In genomic region chr7:126481699-126482098, GRCm38 (mm10) we compare ENCODE assay signal across 8 mouse cellular contexts. TPM values are rescaled to one million over a fixed set of nuclear protein-coding genes. Genes with fewer than 3 reads are reported as not detected.
DNase-seq lines count a peak whose midpoint lies in the region; ATAC-seq and TF ChIP-seq lines count a peak whose summit lies in the region.
"Had no signal": no experiment of that assay in that cellular context is flagged by ENCODE, and none has a peak within 500 bp of the region (broad histone marks: within the 10 kb centered on the region; RNA-seq: fewer than 3 reads in every experiment).

No protein-coding gene starts in this region.

- H3K79me2 ChIP-seq in CH12.LX (replicated peaks; ENCODE audit: control insufficient read depth, extremely low read depth, insufficient read depth, poor library complexity, severe bottlenecking), result no peaks in the 10 kb centered on the region; the same call in 1 of the 2 replicates

- no peaks in the 10 kb centered on the region; the same call in 1 of the 2 replicates for H3K4me1 ChIP-seq in intestine, embryonic 14.5 days (replicated peaks; ENCODE audit: control insufficient read depth, insufficient read depth, low read length)
- peaks cover 4% of the 10 kb centered on the region; the same call in 1 of the 2 replicates for H3K4me1 ChIP-seq in intestine, embryonic 16.5 days (ENCODE audit: control insufficient read depth, insufficient read depth, low read length)
- H3K4me1 ChIP-seq in CH12.LX (ENCODE audit: control insufficient read depth in 1 of 2, insufficient read depth in 2 of 2), result peaks cover 0 to 13% of the 10 kb centered on the region in 2 experiments; a peak in 3 of 4 replicates

- DNase-seq in intestine, embryonic 14.5 days (ENCODE audit: low spot score), result no peak
- peak; percentile 38 for DNase-seq in CH12.LX (ENCODE audit: extremely low read depth)
- DNase-seq in R1 (ENCODE audit: low read depth, low spot score), result peak; percentile 45
- no peak for DNase-seq in right cerebral cortex, postnatal 25 days
- DNase-seq in heart, postnatal 25 days (ENCODE audit: low spot score), result no peak

- no peak overlapping the region for H3K27ac ChIP-seq in intestine, embryonic 14.5 days (ENCODE audit: low read depth)
- no peak overlapping the region for H3K27ac ChIP-seq in intestine, embryonic 16.5 days (ENCODE audit: low read length)
- no peak overlapping the region for H3K27ac ChIP-seq in CH12.LX (ENCODE audit: insufficient read depth, low read depth)

- dilution Hi-C loops in CH12.LX (cut with MboI; ENCODE audit: extremely low pct_ligation_motif_present, extremely low pct_unique_long_range_greater_than_20kb, low sequenced_read_pairs), result no loop called here

- TF ChIP-seq EP300 in CH12.LX (IDR thresholded peaks at IDR 0.05; ENCODE audit: low read length), result no peak

- H3K36me3 ChIP-seq in intestine, embryonic 14.5 days (ENCODE audit: control insufficient read depth, insufficient read depth, low read length), result no peaks in the 10 kb centered on the region
- H3K36me3 ChIP-seq in intestine, embryonic 16.5 days (ENCODE audit: control insufficient read depth, insufficient read depth, low read length), result no peaks in the 10 kb centered on the region
- peaks cover 0 to 2% of the 10 kb centered on the region in 2 experiments for H3K36me3 ChIP-seq in CH12.LX (replicated peaks in 1 of 2; ENCODE audit: control insufficient read depth in 1 of 2, insufficient read depth in 1 of 2, low read length in 1 of 2)
- H3K36me3 ChIP-seq: limb, embryonic 15.5 days had no signal

- peak overlapping the region; percentile 56; the same call in 1 of the 2 replicates for H3K4me2 ChIP-seq in intestine, embryonic 14.5 days (ENCODE audit: low read length)
- no peak overlapping the region for H3K4me2 ChIP-seq in intestine, embryonic 16.5 days (ENCODE audit: low read depth, low read length)
- no peak overlapping the region for H3K4me2 ChIP-seq in CH12.LX (ENCODE audit: insufficient read depth, low read depth, poor library complexity, severe bottlenecking)

- no peaks in the 10 kb centered on the region for H3K27me3 ChIP-seq in intestine, embryonic 14.5 days (replicated peaks; ENCODE audit: control insufficient read depth, insufficient read depth, low read length)
- no peaks in the 10 kb centered on the region for H3K27me3 ChIP-seq in intestine, embryonic 16.5 days (replicated peaks; ENCODE audit: control insufficient read depth, insufficient read depth, low read length)
- H3K27me3 ChIP-seq in CH12.LX (replicated peaks), result no peaks in the 10 kb centered on the region
- H3K27me3 ChIP-seq: limb, embryonic 15.5 days had no signal

- TF ChIP-seq RAD21 in CH12.LX (IDR thresholded peaks at IDR 0.05; ENCODE audit: low read depth, low read length), result peak; percentile 90

- in situ Hi-C loops in CH12.LX (cut with MboI; ENCODE audit: low pct_ligation_motif_present, low pct_unique_long_range_greater_than_20kb, low sequenced_read_pairs), result no loop called here

- TF ChIP-seq POLR2A in CH12.LX (IDR thresholded peaks at IDR 0.05; ENCODE audit: low read depth, low read length), result no peak

- intact Hi-C loops in heart, postnatal 25 days (cut with DNase I), result loop anchor here (5.0 kb wide), 1 partner anchor 221 kb away; no protein-coding TSS in a partner anchor

- H3K4me3 ChIP-seq in intestine, embryonic 14.5 days (ENCODE audit: low read depth, low read length), result no peak overlapping the region
- H3K4me3 ChIP-seq in intestine, embryonic 16.5 days (ENCODE audit: low read length), result no peak overlapping the region
- peak overlapping the region in 2 of 3 experiments; percentile 25 to 32 for H3K4me3 ChIP-seq in CH12.LX (replicated peaks in 1 of 3; ENCODE audit: low read depth in 2 of 3, low read length in 2 of 3, poor library complexity in 1 of 3)

- H3K9ac ChIP-seq in intestine, embryonic 14.5 days (ENCODE audit: low read length), result no peak overlapping the region
- H3K9ac ChIP-seq in intestine, embryonic 16.5 days (ENCODE audit: low read depth, low read length), result no peak overlapping the region
- H3K9ac ChIP-seq in CH12.LX (ENCODE audit: insufficient read depth, low read depth), result peak overlapping the region; percentile 42; the same call in 1 of the 2 replicates
- H3K9ac ChIP-seq: limb, embryonic 15.5 days had no signal

- no peak for ATAC-seq in intestine, embryonic 14.5 days (replicated peaks; ENCODE audit: low FRiP score, low TSS enrichment, low read depth)
- ATAC-seq in intestine, embryonic 16.5 days, result no peak
- ATAC-seq in megakaryocyte, adult 5-6 weeks (ENCODE audit: poor library complexity, severe bottlenecking), result peak; percentile 56; the same call in 1 of the 2 replicates

- no peaks in the 10 kb centered on the region for H3K9me3 ChIP-seq in intestine, embryonic 14.5 days (ENCODE audit: control insufficient read depth, low read length)
- H3K9me3 ChIP-seq in intestine, embryonic 16.5 days (ENCODE audit: control insufficient read depth, low read length), result peaks cover 5% of the 10 kb centered on the region; the same call in 1 of the 2 replicates
- peaks cover 3% of the 10 kb centered on the region for H3K9me3 ChIP-seq in CH12.LX (replicated peaks; ENCODE audit: low read length)
- H3K9me3 ChIP-seq: limb, embryonic 15.5 days had no signal

- peak; percentile 77 to 90 for TF ChIP-seq CTCF in CH12.LX (conservative IDR thresholded peaks at IDR 0.05 in 1 of 2, IDR thresholded peaks at IDR 0.05 in 1 of 2; ENCODE audit: low read depth in 2 of 2, low read length in 2 of 2)

- WGBS in intestine, embryonic 14.5 days, result 24% methylated on average over 5 of the region's 5 CpGs
- WGBS in intestine, embryonic 16.5 days, result 21% methylated on average over 5 of the region's 5 CpGs

TF ChIP-seq in CH12.LX, 34 proteins besides CTCF, POLR2A, EP300 and RAD21 (continues in another document):
- TF ChIP-seq MEF2A (IDR thresholded peaks at IDR 0.05; ENCODE audit: borderline replicate concordance, low read depth, low read length) (no peak), ZKSCAN1 (IDR thresholded peaks at IDR 0.05; ENCODE audit: borderline replicate concordance, low read depth, low read length) (no peak), NRF1 (IDR thresholded peaks at IDR 0.05; ENCODE audit: low read depth, low read length) (no peak), ZC3H11A (IDR thresholded peaks at IDR 0.05; ENCODE audit: low read depth, low read length) (peak; percentile 57; the same call in 1 of the 2 replicates), ETS1 (conservative IDR thresholded peaks at IDR 0.05; ENCODE audit: low read depth, low read length) (no peak), MYC (IDR thresholded peaks at IDR 0.05; ENCODE audit: low read depth, low read length) (no peak), NELFE (IDR thresholded peaks at IDR 0.05; ENCODE audit: low read depth, low read length) (no peak), GABPA (IDR thresholded peaks at IDR 0.05; ENCODE audit: insufficient replicate concordance, low read depth, low read length) (no peak), ZNF384 (IDR thresholded peaks at IDR 0.05; ENCODE audit: low read depth, low read length) (no peak), E2F4 (IDR thresholded peaks at IDR 0.05; ENCODE audit: insufficient replicate concordance, low read depth, low read length) (0 out of 2 replicates have a peak, but pooled peaks have one; percentile 51)

RNA-seq across cellular contexts. Expression of gene Tufm, which starts 5.5 kb away (rescaled TPM):
- 188 and 192 TPM in 2 replicates for polyA plus RNA-seq in intestine, embryonic 14.5 days (2014; fragmentation: Nextera tagmentation; extraction: Ambion mirVana)
- 229 and 244 TPM in 2 replicates for polyA plus RNA-seq in intestine, embryonic 16.5 days (2015; fragmentation: Nextera tagmentation; extraction: Ambion mirVana)
- total RNA-seq in CH12.LX (2012; rRNA removed) (156 and 183 TPM in 2 replicates), CH12.LX (2014; rRNA removed) (115 and 123 TPM in 2 replicates)
- 219 and 224 TPM in 2 replicates for polyA plus RNA-seq in CH12.LX (2012; ENCODE audit: insufficient read length, low read depth)
- total RNA-seq in megakaryocyte, adult 5-6 weeks (2015), result 40.2 and 44.3 TPM in 2 replicates
- 33.8 and 44.9 TPM in 2 replicates for total RNA-seq in megakaryocyte, adult 5-6 weeks (2017)
- total RNA-seq in heart, postnatal 25 days (2021), result 100 to 1,000 TPM; 326 to 329 TPM

RNA-seq across cellular contexts. Expression of gene Sh2b1, which starts 6.5 kb away (rescaled TPM):
- polyA plus RNA-seq in intestine, embryonic 14.5 days (2014; fragmentation: Nextera tagmentation; extraction: Ambion mirVana), result 40.9 and 41.4 TPM in 2 replicates
- 43.2 and 44.6 TPM in 2 replicates for polyA plus RNA-seq in intestine, embryonic 16.5 days (2015; fragmentation: Nextera tagmentation; extraction: Ambion mirVana)
- total RNA-seq in CH12.LX (2012; rRNA removed) (11.8 and 13.4 TPM in 2 replicates), CH12.LX (2014; rRNA removed) (5.2 and 5.5 TPM in 2 replicates)
- polyA plus RNA-seq in CH12.LX (2012; ENCODE audit: insufficient read length, low read depth), result 31.3 and 34.1 TPM in 2 replicates
- 18.2 and 20.6 TPM in 2 replicates for total RNA-seq in megakaryocyte, adult 5-6 weeks (2015)
- total RNA-seq in megakaryocyte, adult 5-6 weeks (2017), result 9.9 and 10.6 TPM in 2 replicates
- 10 to 100 TPM; 40.2 to 43.2 TPM for total RNA-seq in heart, postnatal 25 days (2021)

RNA-seq across cellular contexts. Expression of gene Atp2a1, which starts 18.8 kb away (rescaled TPM):
- 0.16 TPM in 1 of 2 replicates, not detected in the other for polyA plus RNA-seq in intestine, embryonic 14.5 days (2014; fragmentation: Nextera tagmentation; extraction: Ambion mirVana)
- polyA plus RNA-seq in intestine, embryonic 16.5 days (2015; fragmentation: Nextera tagmentation; extraction: Ambion mirVana), result 1.1 and 1.3 TPM in 2 replicates
- total RNA-seq in CH12.LX (2012; rRNA removed), result 0.25 and 0.38 TPM in 2 replicates
- not detected in 2 replicates for total RNA-seq in CH12.LX (2014; rRNA removed)
- 0.74 and 0.75 TPM in 2 replicates for polyA plus RNA-seq in CH12.LX (2012; ENCODE audit: insufficient read length, low read depth)
- 0.07 and 0.52 TPM in 2 replicates for total RNA-seq in megakaryocyte, adult 5-6 weeks (2015)
- total RNA-seq in megakaryocyte, adult 5-6 weeks (2017), result not detected in 2 replicates
- total RNA-seq in heart, postnatal 25 days (2021), result 1 to 10 TPM in 1 of 2 experiments, under 1 TPM in 1; 0.88 to 1.2 TPM

RNA-seq across cellular contexts. Expression of gene Atxn2l, which starts 21.5 kb away (rescaled TPM):
- 44.4 and 50.7 TPM in 2 replicates for polyA plus RNA-seq in intestine, embryonic 14.5 days (2014; fragmentation: Nextera tagmentation; extraction: Ambion mirVana)
- polyA plus RNA-seq in intestine, embryonic 16.5 days (2015; fragmentation: Nextera tagmentation; extraction: Ambion mirVana), result 25.8 and 29.4 TPM in 2 replicates
- total RNA-seq in CH12.LX (2012; rRNA removed) (42.4 and 64.2 TPM in 2 replicates), CH12.LX (2014; rRNA removed) (16.5 and 18.8 TPM in 2 replicates)
- 104 and 122 TPM in 2 replicates for polyA plus RNA-seq in CH12.LX (2012; ENCODE audit: insufficient read length, low read depth)
- total RNA-seq in megakaryocyte, adult 5-6 weeks (2015), result 75.5 and 84.4 TPM in 2 replicates
- total RNA-seq in megakaryocyte, adult 5-6 weeks (2017), result 26.1 and 40.5 TPM in 2 replicates
- 10 to 100 TPM; 37.0 to 41.7 TPM for total RNA-seq in heart, postnatal 25 days (2021)

RNA-seq across cellular contexts. Expression of gene Rabep2, which starts 53.1 kb away (rescaled TPM):
- polyA plus RNA-seq in intestine, embryonic 14.5 days (2014; fragmentation: Nextera tagmentation; extraction: Ambion mirVana), result 24.6 and 27.6 TPM in 2 replicates
- 22.6 and 25.0 TPM in 2 replicates for polyA plus RNA-seq in intestine, embryonic 16.5 days (2015; fragmentation: Nextera tagmentation; extraction: Ambion mirVana)
- total RNA-seq in CH12.LX (2012; rRNA removed) (38.5 and 40.3 TPM in 2 replicates), CH12.LX (2014; rRNA removed) (35.7 and 42.6 TPM in 2 replicates)
- polyA plus RNA-seq in CH12.LX (2012; ENCODE audit: insufficient read length, low read depth), result 33.7 and 36.6 TPM in 2 replicates
- total RNA-seq in megakaryocyte, adult 5-6 weeks (2015), result 6.7 and 6.8 TPM in 2 replicates
- total RNA-seq in megakaryocyte, adult 5-6 weeks (2017), result 21.4 and 25.0 TPM in 2 replicates
- 1 to 10 TPM; 4.6 to 4.9 TPM for total RNA-seq in heart, postnatal 25 days (2021)

Comparison
In these comparisons a context has a peak if more than half of its experiments do, and no peak if none do; other contexts are left out.
1. DNase-seq: peak in CH12.LX (single experiment) and R1 (single experiment); none in intestine, embryonic 14.5 days (single experiment), right cerebral cortex, postnatal 25 days (single experiment) and heart, postnatal 25 days (single experiment).
2. H3K4me3 ChIP-seq: peak in CH12.LX (2 of 3); none in intestine, embryonic 14.5 days (single experiment) and intestine, embryonic 16.5 days (single experiment).